Mouse (Mus musculus) intestine, embryonic 15.5 days (tissue): ENCODE results near the gene Tmem42. TPM values are rescaled to one million over a fixed set of nuclear protein-coding genes. Genes with fewer than 3 reads are reported as not detected.

Experiments
- ATAC-seq: fragments of 200-750 bp; cut with Nextera tagmentation; 2 replicates; pipeline ENCODE4 v1.8.0; 2017; ENCODE audit warnings: moderate TSS enrichment, moderate library complexity
- H3K27ac ChIP-seq: fragments of 300-500 bp; sonication (generic); 2 replicates; pipeline ENCODE4 v1.5.1; 2015; ENCODE audit warnings: mild to moderate bottlenecking, inconsistent platforms
- H3K27me3 ChIP-seq: fragments of 300-500 bp; sonication (generic); replicated peaks from 2 replicates; pipeline ENCODE4 v1.6.1; 2015; ENCODE audit warnings: inconsistent platforms
- H3K36me3 ChIP-seq: fragments of 300-500 bp; sonication (generic); 2 replicates; pipeline ENCODE4 v1.6.1; 2015; ENCODE audit warnings: inconsistent platforms
- H3K4me1 ChIP-seq: fragments of 300-500 bp; sonication (generic); replicated peaks from 2 replicates; pipeline ENCODE4 v1.6.1; 2015; ENCODE audit warnings: inconsistent platforms
- H3K4me2 ChIP-seq: fragments of 300-500 bp; sonication (generic); replicated peaks from 2 replicates; pipeline ENCODE4 v1.6.1; 2015; ENCODE audit warnings: mild to moderate bottlenecking, inconsistent platforms
- H3K4me3 ChIP-seq: fragments of 300-500 bp; sonication (generic); replicated peaks from 2 replicates; pipeline ENCODE4 v1.5.1; 2015; ENCODE audit warnings: inconsistent platforms
- H3K9ac ChIP-seq: fragments of 300-500 bp; sonication (generic); 2 replicates; pipeline ENCODE4 v1.6.1; 2015; ENCODE audit warnings: inconsistent platforms
- H3K9me3 ChIP-seq: fragments of 300-500 bp; sonication (generic); 2 replicates; pipeline ENCODE4 v1.6.1; 2016; ENCODE audit warnings: inconsistent platforms
- WGBS: fragments of 180-500 bp; shearing (Covaris S2); methylation state at CpG from one replicate; pipeline ENCODE4 v1.1.7; 2015; 5-methylcytosine and 5-hydroxymethylcytosine counted together
- polyA plus RNA-seq: library from polyadenylated mRNA; unstranded; fragments of >200 nt; fragmentation: Nextera tagmentation; extraction: Ambion mirVana; gene quantifications from 2 replicates; pipeline ENCODE4 v1.2.1, GENCODE M21; 2015

Gene Tmem42
- 19.2 and 19.3 TPM in 2 replicates for polyA plus RNA-seq

- 0 out of 2 replicates have a peak, but pooled peaks cover 2% of the 10 kb centered on the region for H3K4me1 ChIP-seq
- no peaks in the 10 kb centered on the region for H3K27me3 ChIP-seq
- peak; percentile 99 for ATAC-seq
- H3K4me2 ChIP-seq = peak within 1 kb of the TSS; percentile 74
- H3K4me3 ChIP-seq = peak within 1 kb of the TSS; percentile 79
- peak within 1 kb of the TSS; percentile 79 for H3K9ac ChIP-seq
- under 1% methylated on average over 54 of the region's 69 CpGs for WGBS
- H3K9me3 ChIP-seq = no peaks in the 10 kb centered on the region
- peaks cover 4% of the 10 kb centered on the region; the same call in 1 of the 2 replicates for H3K36me3 ChIP-seq
- H3K27ac ChIP-seq = peak within 1 kb of the TSS; percentile 96
Measured at GRCm38 (mm10) chr9:123020995-123021631, at the start of gene Tmem42. Tmem42 (plus strand) TSS chr9:123021326.

- Histone ChIP-seq H3K4me2 (no peak overlapping the region), H3K4me1 (no peaks in the 10 kb centered on the region), H3K9ac (no peak overlapping the region), H3K4me3 (no peak overlapping the region), H3K27me3 (no peaks in the 10 kb centered on the region), H3K36me3 (peaks cover 21% of the 10 kb centered on the region; the same call in 1 of the 2 replicates), H3K9me3 (no peaks in the 10 kb centered on the region), H3K27ac (no peak overlapping the region)
- WGBS = 93% methylated on average over 10 of the region's 10 CpGs
- no peak for ATAC-seq
Measured at GRCm38 (mm10) chr9:122998406-122999192, 22.5 kb upstream of the Tmem42 start.

- no peaks in the 10 kb centered on the region for H3K27me3 ChIP-seq
- H3K9ac ChIP-seq = no peak overlapping the region
- no peaks in the 10 kb centered on the region for H3K4me1 ChIP-seq
- no peak for ATAC-seq
- no peak overlapping the region for H3K27ac ChIP-seq
- no peak overlapping the region for H3K4me3 ChIP-seq
- no peaks in the 10 kb centered on the region for H3K9me3 ChIP-seq
- 94% methylated on average over 4 of the region's 4 CpGs for WGBS
- peaks cover 24% of the 10 kb centered on the region for H3K36me3 ChIP-seq
- H3K4me2 ChIP-seq = no peak overlapping the region
Measured at GRCm38 (mm10) chr9:122999193-122999586, 21.9 kb upstream of the Tmem42 start.

- Histone ChIP-seq H3K27me3 (no peaks in the 10 kb centered on the region), H3K36me3 (peaks cover 19% of the 10 kb centered on the region), H3K9me3 (no peaks in the 10 kb centered on the region), H3K9ac (no peak overlapping the region), H3K4me3 (no peak overlapping the region), H3K4me2 (no peak overlapping the region), H3K27ac (no peak overlapping the region), H3K4me1 (no peaks in the 10 kb centered on the region)
- no peak for ATAC-seq
- 100% methylated on average over 2 of the region's 2 CpGs for WGBS
Measured at GRCm38 (mm10) chr9:123004718-123005117, 16.4 kb upstream of the Tmem42 start.

- no peak overlapping the region for H3K4me3 ChIP-seq
- no peak overlapping the region for H3K4me2 ChIP-seq
- no peaks in the 10 kb centered on the region for H3K9me3 ChIP-seq
- peaks cover 29% of the 10 kb centered on the region for H3K36me3 ChIP-seq
- no peak overlapping the region for H3K27ac ChIP-seq
- H3K27me3 ChIP-seq = no peaks in the 10 kb centered on the region
- 56% methylated on average over 6 of the region's 6 CpGs for WGBS
- H3K4me1 ChIP-seq = no peaks in the 10 kb centered on the region
- ATAC-seq = no peak
- no peak overlapping the region for H3K9ac ChIP-seq
Measured at GRCm38 (mm10) chr9:123006071-123006470, 15.1 kb upstream of the Tmem42 start.

- H3K9ac ChIP-seq = peak overlapping the region; percentile 40; the same call in 1 of the 2 replicates
- H3K36me3 ChIP-seq = no peaks in the 10 kb centered on the region
- no peaks in the 10 kb centered on the region for H3K9me3 ChIP-seq
- peak overlapping the region; percentile 74 for H3K4me2 ChIP-seq
- ATAC-seq = peak; percentile 3; the same call in 1 of the 2 replicates
- no peaks in the 10 kb centered on the region for H3K27me3 ChIP-seq
- no peak overlapping the region for H3K27ac ChIP-seq
- H3K4me1 ChIP-seq = 0 out of 2 replicates have a peak, but pooled peaks cover 2% of the 10 kb centered on the region
- H3K4me3 ChIP-seq = peak overlapping the region; percentile 79
- WGBS = 39% methylated on average over 16 of the region's 24 CpGs
Measured at GRCm38 (mm10) chr9:123021636-123022379, 682 bp downstream of the Tmem42 start.

GRCm38 (mm10) chr9:123024201-123024600 lies 3.1 kb downstream of the Tmem42 start:
- H3K9ac ChIP-seq = no peak overlapping the region
- 84% methylated on average over 2 of the region's 2 CpGs for WGBS
- H3K4me3 ChIP-seq = no peak overlapping the region
- ATAC-seq = no peak
- H3K4me1 ChIP-seq = 0 out of 2 replicates have a peak, but pooled peaks cover 2% of the 10 kb centered on the region
- no peaks in the 10 kb centered on the region for H3K9me3 ChIP-seq
- no peak overlapping the region for H3K27ac ChIP-seq
- no peaks in the 10 kb centered on the region for H3K27me3 ChIP-seq
- H3K36me3 ChIP-seq = no peaks in the 10 kb centered on the region
- no peak overlapping the region for H3K4me2 ChIP-seq

- Histone ChIP-seq H3K27me3 (no peaks in the 10 kb centered on the region), H3K4me3 (no peak overlapping the region), H3K9me3 (no peaks in the 10 kb centered on the region), H3K27ac (no peak overlapping the region), H3K9ac (no peak overlapping the region), H3K4me1 (0 out of 2 replicates have a peak, but pooled peaks cover 3% of the 10 kb centered on the region), H3K36me3 (no peaks in the 10 kb centered on the region), H3K4me2 (no peak overlapping the region)
- WGBS = 69% methylated on average over 13 of the region's 13 CpGs
- ATAC-seq = no peak
Measured at GRCm38 (mm10) chr9:123031496-123032246, 10.5 kb downstream of the Tmem42 start.

GRCm38 (mm10) chr9:123034426-123034825 lies 13.3 kb downstream of the Tmem42 start, which contains the start of gene Tgm4:
Tgm4 (plus strand) TSS chr9:123034726.
- 84% methylated on average over 4 of the region's 4 CpGs for WGBS
- no peaks in the 10 kb centered on the region for H3K36me3 ChIP-seq
- H3K27me3 ChIP-seq = no peaks in the 10 kb centered on the region
- 0 out of 2 replicates have a peak, but pooled peaks cover 3% of the 10 kb centered on the region for H3K4me1 ChIP-seq
- no peaks in the 10 kb centered on the region for H3K9me3 ChIP-seq
- no peak for ATAC-seq
- no peak within 1 kb of the TSS for H3K9ac ChIP-seq
- no peak within 1 kb of the TSS for H3K27ac ChIP-seq
- H3K4me3 ChIP-seq = no peak within 1 kb of the TSS
- no peak within 1 kb of the TSS for H3K4me2 ChIP-seq

GRCm38 (mm10) chr9:123047665-123048064 lies 26.5 kb downstream of the Tmem42 start:
- WGBS = 78% methylated on average over 1 of the region's 1 CpGs
- Histone ChIP-seq H3K4me2 (no peak overlapping the region), H3K4me3 (no peak overlapping the region), H3K36me3 (no peaks in the 10 kb centered on the region), H3K4me1 (no peaks in the 10 kb centered on the region), H3K27me3 (no peaks in the 10 kb centered on the region), H3K9me3 (no peaks in the 10 kb centered on the region), H3K27ac (no peak overlapping the region), H3K9ac (no peak overlapping the region)
- ATAC-seq = no peak

GRCm38 (mm10) chr9:123058724-123059292 lies 37.7 kb downstream of the Tmem42 start:
- Histone ChIP-seq H3K27me3 (no peaks in the 10 kb centered on the region), H3K4me3 (no peak overlapping the region), H3K36me3 (no peaks in the 10 kb centered on the region), H3K4me1 (no peaks in the 10 kb centered on the region), H3K27ac (no peak overlapping the region), H3K9me3 (no peaks in the 10 kb centered on the region), H3K9ac (no peak overlapping the region), H3K4me2 (no peak overlapping the region)
- ATAC-seq = no peak
